Mouse (Mus musculus) ES-Bruce4 (cell line): ENCODE data around the gene Txlna.

Source experiments
- CTCF ChIP-seq: IDR thresholded peaks from one replicate; pipeline ENCODE4 v1.8.1; 2011; ENCODE audit warnings: low read depth, low read length
- EP300 ChIP-seq: IDR thresholded peaks from 2 replicates; pipeline ENCODE4 v1.6.1; 2011; ENCODE audit warnings: low read depth, low read length; ENCODE audit not compliant: insufficient read depth
- POLR2A ChIP-seq: IDR thresholded peaks from one replicate; pipeline ENCODE4 v1.8.1; 2011; ENCODE audit warnings: low read length; ENCODE audit not compliant: insufficient read depth

DNA sequence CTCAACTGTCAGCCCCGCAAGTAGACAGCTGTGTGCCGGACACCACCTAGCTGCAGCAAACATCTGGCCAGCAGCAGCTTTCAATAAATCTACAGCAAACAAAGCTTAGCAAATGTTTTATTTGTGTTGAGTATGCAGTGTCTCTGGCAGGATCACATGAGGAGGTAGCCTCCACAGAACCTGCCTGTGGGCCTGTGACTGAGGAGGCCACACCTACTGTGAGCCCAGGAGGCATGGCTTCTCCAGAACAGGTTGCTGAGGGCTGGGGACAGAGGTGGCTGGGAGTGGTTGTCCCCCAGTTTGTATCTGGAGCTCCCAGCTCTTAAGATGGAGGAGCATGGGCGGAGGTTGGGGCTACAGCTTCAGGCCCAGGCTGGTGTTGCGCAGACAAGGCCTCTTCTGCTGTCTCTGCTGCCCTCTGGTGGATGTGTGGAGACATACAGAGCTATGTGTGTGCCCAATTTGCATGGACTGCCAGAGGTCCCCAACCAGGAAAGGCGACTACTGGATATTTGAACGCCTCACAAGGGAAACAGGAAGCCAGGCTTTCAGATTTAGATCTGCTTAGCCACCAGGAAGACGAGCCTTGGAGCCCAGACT, 32.3 kb downstream of the Txlna start:
- TF ChIP-seq CTCF (peak; percentile 98), POLR2A (no peak), EP300 (0 out of 2 replicates have a peak, but pooled peaks have one; percentile 40)
